ENCODE assay signal across 29 mouse cellular contexts in the genomic region with DNA sequence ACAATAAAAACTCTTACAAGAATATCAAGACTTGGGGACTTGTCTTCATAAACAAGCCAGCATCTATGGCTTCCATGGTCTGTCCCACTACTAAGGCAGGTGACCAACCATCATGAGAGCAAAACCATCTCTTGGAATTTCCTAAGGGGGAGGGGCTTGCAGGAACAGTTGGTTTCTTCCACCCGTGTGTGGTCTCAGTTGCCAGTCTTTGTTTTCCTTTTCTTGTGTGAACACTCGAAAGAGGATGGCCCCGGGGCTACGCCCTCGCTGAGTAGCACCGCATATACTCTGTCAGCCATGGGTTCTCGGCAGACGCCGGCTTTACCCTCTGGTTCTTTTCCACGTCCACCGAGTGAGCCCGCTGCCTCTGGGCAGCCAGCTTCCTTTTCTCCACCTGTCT. TPM values are rescaled to one million over a fixed set of nuclear protein-coding genes. Genes with fewer than 3 reads are reported as not detected.
DNase-seq lines count a peak whose midpoint lies in the region; ATAC-seq and TF ChIP-seq lines count a peak whose summit lies in the region.
"Had no signal": no experiment of that assay in that cellular context is flagged by ENCODE, and none has a peak within 500 bp of the region (broad histone marks: within the 10 kb centered on the region; RNA-seq: fewer than 3 reads in every experiment).

No protein-coding gene starts in this region.

- H3K9ac ChIP-seq in forebrain, embryonic 15.5 days (replicated peaks): no peak overlapping the region
- H3K9ac ChIP-seq in intestine, embryonic 15.5 days: no peak overlapping the region
- H3K9ac ChIP-seq: embryonic facial prominence, embryonic 13.5 days; embryonic facial prominence, embryonic 15.5 days; forebrain, embryonic 12.5 days; forebrain, postnatal 0 days had no signal

- ATAC-seq in forebrain, embryonic 15.5 days (replicated peaks): no peak
- no peak for ATAC-seq in intestine, embryonic 15.5 days
- ATAC-seq: activated CD4-positive, CD25-positive, alpha-beta regulatory T cell, adult 4 months; CD4-positive, CD25-positive, alpha-beta regulatory T cell, adult 4 months; forebrain, embryonic 14.5 days; forebrain, postnatal 0 days; Patski had no signal

- TF ChIP-seq CTCF in layer of hippocampus, adult 2 months (conservative IDR thresholded peaks at IDR 0.05): no peak
- no peak for TF ChIP-seq CTCF in E14TG2a.4 (conservative IDR thresholded peaks at IDR 0.05; ENCODE audit: low read length)

- H3K36me3 ChIP-seq in E14TG2a.4 (ENCODE audit: insufficient read depth, low read length): peaks cover 37% of the 10 kb centered on the region
- peaks cover 19% of the 10 kb centered on the region for H3K36me3 ChIP-seq in forebrain, embryonic 15.5 days
- H3K36me3 ChIP-seq in intestine, embryonic 15.5 days: no peaks in the 10 kb centered on the region

- no peaks in the 10 kb centered on the region for H3K27me3 ChIP-seq in E14TG2a.4 (ENCODE audit: insufficient read depth, low read length)
- no peaks in the 10 kb centered on the region for H3K27me3 ChIP-seq in forebrain, embryonic 15.5 days
- no peaks in the 10 kb centered on the region for H3K27me3 ChIP-seq in intestine, embryonic 15.5 days (replicated peaks)
- H3K27me3 ChIP-seq: CH12.LX; embryonic facial prominence, embryonic 13.5 days; embryonic facial prominence, embryonic 15.5 days; forebrain, embryonic 12.5 days; Patski had no signal

- peak overlapping the region; percentile 76; the same call in 1 of the 2 replicates for H3K27ac ChIP-seq in layer of hippocampus, adult 2 months
- H3K27ac ChIP-seq in forebrain, embryonic 15.5 days (replicated peaks): no peak overlapping the region
- H3K27ac ChIP-seq in intestine, embryonic 15.5 days: no peak overlapping the region
- H3K27ac ChIP-seq: embryonic facial prominence, embryonic 13.5 days; embryonic facial prominence, embryonic 15.5 days; forebrain, embryonic 10.5 days; forebrain, embryonic 12.5 days had no signal

- H3K4me2 ChIP-seq in forebrain, embryonic 15.5 days (replicated peaks): no peak overlapping the region
- H3K4me2 ChIP-seq in intestine, embryonic 15.5 days (replicated peaks): no peak overlapping the region
- H3K4me2 ChIP-seq: embryonic facial prominence, embryonic 13.5 days; embryonic facial prominence, embryonic 15.5 days; forebrain, embryonic 12.5 days had no signal

- H3K4me3 ChIP-seq in layer of hippocampus, adult 2 months: no peak overlapping the region
- 0 out of 2 replicates have a peak overlapping the region, but pooled peaks have one; percentile 7 for H3K4me3 ChIP-seq in E14TG2a.4 (replicated peaks; ENCODE audit: low read length)
- no peak overlapping the region for H3K4me3 ChIP-seq in forebrain, embryonic 15.5 days
- H3K4me3 ChIP-seq in intestine, embryonic 15.5 days (replicated peaks): no peak overlapping the region
- H3K4me3 ChIP-seq: embryonic facial prominence, embryonic 13.5 days; embryonic facial prominence, embryonic 15.5 days; erythroblast, embryonic 14.5 days; forebrain, embryonic 10.5 days; forebrain, embryonic 12.5 days had no signal

- H3K4me1 ChIP-seq in E14TG2a.4 (replicated peaks; ENCODE audit: low read depth, low read length): peaks cover 38% of the 10 kb centered on the region
- 0 out of 2 replicates have a peak, but pooled peaks cover 3% of the 10 kb centered on the region for H3K4me1 ChIP-seq in forebrain, embryonic 15.5 days
- H3K4me1 ChIP-seq in intestine, embryonic 15.5 days (replicated peaks): no peaks in the 10 kb centered on the region
- H3K4me1 ChIP-seq: embryonic facial prominence, embryonic 13.5 days had no signal

- DNase-seq in layer of hippocampus, adult 2 months (ENCODE audit: low spot score in 2 of 2): no peak
- DNase-seq in layer of hippocampus, adult 18-20 months (ENCODE audit: low spot score in 2 of 2): no peak
- DNase-seq in R1 (ENCODE audit: low read depth, low spot score): peak; percentile 48
- DNase-seq: adrenal gland, adult 8-10 months; adrenal gland, postnatal 14 days; adrenal gland, postnatal 36 days; B cell, adult 2 months; cerebellum, adult 11-12 months; cerebellum, adult 8-10 months; cerebellum, adult 9-11 months; cerebellum, postnatal 14 days; cerebellum, postnatal 36 days; embryo, embryonic 11 days; forebrain, postnatal 0 days had no signal

- no peaks in the 10 kb centered on the region for H3K9me3 ChIP-seq in E14TG2a.4 (ENCODE audit: low read length)
- H3K9me3 ChIP-seq in forebrain, embryonic 15.5 days: no peaks in the 10 kb centered on the region
- H3K9me3 ChIP-seq in intestine, embryonic 15.5 days: no peaks in the 10 kb centered on the region
- H3K9me3 ChIP-seq: embryonic facial prominence, embryonic 13.5 days; embryonic facial prominence, embryonic 15.5 days; forebrain, embryonic 12.5 days; G1E had no signal

- WGBS in forebrain, embryonic 15.5 days: 85% methylated on average over 12 of the region's 12 CpGs
- WGBS in intestine, embryonic 15.5 days: 91% methylated on average over 12 of the region's 12 CpGs

RNA-seq across cellular contexts. Expression of a gene that starts 17.9 kb away (rescaled TPM):
- total RNA-seq in layer of hippocampus, adult 2 months (2021): 10 to 100 TPM; 62.3 to 62.7 TPM
- total RNA-seq in layer of hippocampus, adult 18-20 months (2021): 10 to 100 TPM; 56.7 to 61.7 TPM
- 8.2 and 8.3 TPM in 2 replicates for polyA plus RNA-seq in forebrain, embryonic 15.5 days (2015; fragmentation: Nextera tagmentation; extraction: Ambion mirVana)
- 3.4 and 3.6 TPM in 2 replicates for polyA plus RNA-seq in intestine, embryonic 15.5 days (2015; fragmentation: Nextera tagmentation; extraction: Ambion mirVana)

RNA-seq across cellular contexts. Expression of a gene that starts 36.3 kb away (rescaled TPM):
- total RNA-seq in layer of hippocampus, adult 2 months (2021): 10 to 100 TPM; 41.8 to 48.0 TPM
- 10 to 100 TPM; 42.6 to 44.8 TPM for total RNA-seq in layer of hippocampus, adult 18-20 months (2021)
- polyA plus RNA-seq in forebrain, embryonic 15.5 days (2015; fragmentation: Nextera tagmentation; extraction: Ambion mirVana): 78.2 and 78.5 TPM in 2 replicates
- 53.1 and 54.8 TPM in 2 replicates for polyA plus RNA-seq in intestine, embryonic 15.5 days (2015; fragmentation: Nextera tagmentation; extraction: Ambion mirVana)
- total RNA-seq: CH12.LX had no signal

RNA-seq across cellular contexts. Expression of a gene that starts 52.5 kb away (rescaled TPM):
- total RNA-seq in layer of hippocampus, adult 2 months (2021): 1 to 10 TPM; 6.0 to 6.5 TPM
- 1 to 10 TPM; 5.2 to 7.0 TPM for total RNA-seq in layer of hippocampus, adult 18-20 months (2021)
- 3.8 and 7.0 TPM in 2 replicates for polyA plus RNA-seq in forebrain, embryonic 15.5 days (2015; fragmentation: Nextera tagmentation; extraction: Ambion mirVana)
- polyA plus RNA-seq in intestine, embryonic 15.5 days (2015; fragmentation: Nextera tagmentation; extraction: Ambion mirVana): 6.3 and 22.2 TPM in 2 replicates
- total RNA-seq: CH12.LX; common myeloid progenitor, adult 5-6 weeks; G1E had no signal
